Mouse (Mus musculus) MEL (cell line): ENCODE measurements around the gene Myh9. TPM values are rescaled to one million over a fixed set of nuclear protein-coding genes. Genes with fewer than 3 reads are reported as not detected.

Experiments used
- DNase-seq: peaks from one replicate; pipeline ENCODE4 v3.0.0; 2011; ENCODE audit warnings: low read depth, low spot score
- H3K27ac ChIP-seq: 2 replicates; pipeline ENCODE4 v1.5.1; 2012; ENCODE audit warnings: low read depth, mild to moderate bottlenecking, control low read depth, low read length, moderate library complexity; ENCODE audit not compliant: control insufficient read depth
- H3K27me3 ChIP-seq, 2 experiments: fragments of 150-350 bp in 1 of 2; sonication (generic) in 1 of 2; 2 replicates each; pipeline ENCODE4 v1.6.1; 2012; ENCODE audit warnings: low read length in 2 of 2, mild to moderate bottlenecking in 2 of 2, improper control_type of control experiment in 1 of 2, moderate library complexity in 1 of 2; ENCODE audit not compliant: insufficient read depth in 2 of 2, control insufficient read depth in 1 of 2
- H3K36me3 ChIP-seq, 2 experiments: 2 replicates each; pipeline ENCODE4 v1.6.1; 2012 to 2014; ENCODE audit warnings: low read length in 2 of 2, improper control_type of control experiment in 1 of 2, inconsistent platforms in 1 of 2, mild to moderate bottlenecking in 1 of 2; ENCODE audit not compliant: insufficient read depth in 2 of 2, control insufficient read depth in 1 of 2
- H3K4me1 ChIP-seq, 2 experiments: fragments of 150-350 bp in 1 of 2; sonication (generic) in 1 of 2; 2 replicates each; pipeline ENCODE4 v1.6.1; 2012; ENCODE audit warnings: low read length in 2 of 2, improper control_type of control experiment in 1 of 2, mild to moderate bottlenecking in 1 of 2; ENCODE audit not compliant: insufficient read depth in 2 of 2, control insufficient read depth in 1 of 2
- H3K4me3 ChIP-seq, 2 experiments: fragments of 150-350 bp in 1 of 2; sonication (generic) in 1 of 2; 2 replicates each; pipeline ENCODE4 v1.5.1; 2012; ENCODE audit warnings: low read depth in 2 of 2, low read length in 2 of 2, mild to moderate bottlenecking in 2 of 2, moderate library complexity in 2 of 2, control low read depth in 1 of 2, improper control_type of control experiment in 1 of 2; ENCODE audit not compliant: control insufficient read depth in 1 of 2, insufficient read depth in 1 of 2
- H3K79me2 ChIP-seq: 2 replicates; pipeline ENCODE4 v1.6.1; 2012; ENCODE audit warnings: mild to moderate bottlenecking, low read length, moderate library complexity; ENCODE audit not compliant: control insufficient read depth, poor library complexity, insufficient read depth
- H3K9ac ChIP-seq: 2 replicates; pipeline ENCODE4 v1.6.1; 2012; ENCODE audit warnings: low read depth, mild to moderate bottlenecking, control low read depth, low read length, moderate library complexity; ENCODE audit not compliant: control insufficient read depth, poor library complexity, severe bottlenecking
- H3K9me3 ChIP-seq: fragments of 150-350 bp; sonication (generic); replicated peaks from 2 replicates; pipeline ENCODE4 v1.6.1; 2012; ENCODE audit warnings: mild to moderate bottlenecking, low read length, improper control_type of control experiment, moderate library complexity; ENCODE audit not compliant: insufficient read depth
- BHLHE40 ChIP-seq: IDR thresholded peaks from 2 replicates; pipeline ENCODE4 v1.6.1; 2012; ENCODE audit warnings: low read depth, mild to moderate bottlenecking, inconsistent platforms, low read length, improper control_type of control experiment, borderline replicate concordance
- CHD1 ChIP-seq: IDR thresholded peaks from 2 replicates; pipeline ENCODE4 v1.6.1; 2012; ENCODE audit warnings: low read depth, mild to moderate bottlenecking, inconsistent platforms, low read length, improper control_type of control experiment
- CTCF ChIP-seq, 3 experiments: IDR thresholded peaks in 2 of 3; conservative IDR thresholded peaks in 1 of 3; 2 replicates each; pipeline ENCODE4 v1.5.1; 2011 to 2012; ENCODE audit warnings: low read length in 3 of 3, low read depth in 2 of 3, mild to moderate bottlenecking in 2 of 3, improper control_type of control experiment in 1 of 3, inconsistent platforms in 1 of 3, mixed read lengths in 1 of 3, moderate library complexity in 1 of 3; ENCODE audit not compliant: control insufficient read depth in 1 of 3, insufficient read depth in 1 of 3, poor library complexity in 1 of 3, severe bottlenecking in 1 of 3
- E2F4 ChIP-seq: IDR thresholded peaks from 2 replicates; pipeline ENCODE4 v1.6.1; 2011; ENCODE audit warnings: low read depth, low read length, improper control_type of control experiment, borderline replicate concordance
- ELF1 ChIP-seq: IDR thresholded peaks from 2 replicates; pipeline ENCODE4 v1.6.1; 2014; ENCODE audit warnings: low read depth, mild to moderate bottlenecking, inconsistent platforms, low read length, improper control_type of control experiment, moderate library complexity
- EP300 ChIP-seq, 2 experiments: IDR thresholded peaks; 2 replicates each; pipeline ENCODE4 v1.6.1; 2011; ENCODE audit warnings: improper control_type of control experiment in 2 of 2, low read length in 2 of 2, low read depth in 1 of 2, mild to moderate bottlenecking in 1 of 2
- ETS1 ChIP-seq: IDR thresholded peaks from 2 replicates; pipeline ENCODE4 v1.6.1; 2012; ENCODE audit warnings: low read depth, mild to moderate bottlenecking, inconsistent platforms, low read length, improper control_type of control experiment, moderate library complexity
- GABPA ChIP-seq: IDR thresholded peaks from 2 replicates; pipeline ENCODE4 v1.6.1; 2012; ENCODE audit warnings: low read depth, mild to moderate bottlenecking, inconsistent platforms, low read length, improper control_type of control experiment, moderate library complexity
- GATA1 ChIP-seq: IDR thresholded peaks from 2 replicates; pipeline ENCODE4 v1.6.1; 2011; ENCODE audit warnings: low read depth, low read length, improper control_type of control experiment
- KAT2A ChIP-seq: conservative IDR thresholded peaks from 2 replicates; pipeline ENCODE4 v1.6.1; 2012; ENCODE audit warnings: low read depth, low read length, improper control_type of control experiment, inconsistent platforms
- MAFK ChIP-seq: IDR thresholded peaks from 2 replicates; pipeline ENCODE4 v1.6.1; 2011; ENCODE audit warnings: low read depth, mild to moderate bottlenecking, low read length, improper control_type of control experiment, borderline replicate concordance
- MAX ChIP-seq: IDR thresholded peaks from 2 replicates; pipeline ENCODE4 v1.6.1; 2011; ENCODE audit warnings: low read length, improper control_type of control experiment
- MAZ ChIP-seq: IDR thresholded peaks from 2 replicates; pipeline ENCODE4 v1.6.1; 2012; ENCODE audit warnings: low read depth, mild to moderate bottlenecking, inconsistent platforms, low read length, improper control_type of control experiment
- MXI1 ChIP-seq: IDR thresholded peaks from 2 replicates; pipeline ENCODE4 v1.6.1; 2011; ENCODE audit warnings: mild to moderate bottlenecking, low read depth, low read length, improper control_type of control experiment
- MYB ChIP-seq: IDR thresholded peaks from 2 replicates; pipeline ENCODE4 v1.6.1; 2011; ENCODE audit warnings: mild to moderate bottlenecking, low read depth, low read length, improper control_type of control experiment
- MYC ChIP-seq: IDR thresholded peaks from 2 replicates; pipeline ENCODE4 v1.6.1; 2011; ENCODE audit warnings: low read depth, mild to moderate bottlenecking, low read length, improper control_type of control experiment, moderate library complexity
- NELFE ChIP-seq: IDR thresholded peaks from 2 replicates; pipeline ENCODE4 v1.6.1; 2011; ENCODE audit warnings: low read depth, low read length, improper control_type of control experiment
- NRF1 ChIP-seq: IDR thresholded peaks from 2 replicates; pipeline ENCODE4 v1.6.1; 2014; ENCODE audit warnings: low read depth, mild to moderate bottlenecking, inconsistent platforms, low read length, improper control_type of control experiment, moderate library complexity; ENCODE audit not compliant: poor library complexity, insufficient read depth, severe bottlenecking
- POLR2A ChIP-seq, 2 experiments: IDR thresholded peaks; 2 replicates each; pipeline ENCODE4 v1.6.1; 2011 to 2012; ENCODE audit warnings: low read length in 2 of 2, mild to moderate bottlenecking in 2 of 2, control low read depth in 1 of 2, improper control_type of control experiment in 1 of 2, low read depth in 1 of 2, moderate library complexity in 1 of 2; ENCODE audit not compliant: control insufficient read depth in 1 of 2, insufficient read depth in 1 of 2, poor library complexity in 1 of 2
- POLR2AphosphoS2 ChIP-seq: IDR thresholded peaks from 2 replicates; pipeline ENCODE4 v1.6.1; 2011; ENCODE audit warnings: low read length, improper control_type of control experiment
- POLR2AphosphoS5 ChIP-seq: IDR thresholded peaks from 2 replicates; pipeline ENCODE4 v1.6.1; 2012; ENCODE audit warnings: low read depth, borderline replicate concordance, mild to moderate bottlenecking, inconsistent platforms, low read length, moderate library complexity, mixed read lengths
- RAD21 ChIP-seq: IDR thresholded peaks from 2 replicates; pipeline ENCODE4 v1.6.1; 2011; ENCODE audit warnings: mild to moderate bottlenecking, low read depth, low read length, improper control_type of control experiment
- RCOR1 ChIP-seq: IDR thresholded peaks from 2 replicates; pipeline ENCODE4 v1.6.1; 2012; ENCODE audit warnings: low read depth, mild to moderate bottlenecking, inconsistent platforms, low read length, improper control_type of control experiment
- SIN3A ChIP-seq: IDR thresholded peaks from 2 replicates; pipeline ENCODE4 v1.6.1; 2012; ENCODE audit warnings: low read length, improper control_type of control experiment, inconsistent platforms
- SMC3 ChIP-seq: IDR thresholded peaks from 2 replicates; pipeline ENCODE4 v1.6.1; 2011; ENCODE audit warnings: low read depth, low read length, improper control_type of control experiment
- TCF12 ChIP-seq: IDR thresholded peaks from 2 replicates; pipeline ENCODE4 v1.6.1; 2014; ENCODE audit warnings: low read depth, mild to moderate bottlenecking, inconsistent platforms, low read length, improper control_type of control experiment, moderate library complexity
- USF2 ChIP-seq, 2 experiments: IDR thresholded peaks; 2 replicates each; pipeline ENCODE4 v1.6.1; 2011 to 2012; ENCODE audit warnings: improper control_type of control experiment in 2 of 2, low read length in 2 of 2, borderline replicate concordance in 1 of 2, inconsistent platforms in 1 of 2, low read depth in 1 of 2, mild to moderate bottlenecking in 1 of 2; ENCODE audit not compliant: insufficient read depth in 1 of 2
- ZC3H11A ChIP-seq: IDR thresholded peaks from 2 replicates; pipeline ENCODE4 v1.6.1; 2012; ENCODE audit warnings: low read depth, mild to moderate bottlenecking, inconsistent platforms, low read length, improper control_type of control experiment
- ZKSCAN1 ChIP-seq: IDR thresholded peaks from 2 replicates; pipeline ENCODE4 v1.6.1; 2012; ENCODE audit warnings: low read depth, mild to moderate bottlenecking, inconsistent platforms, low read length, improper control_type of control experiment, moderate library complexity
- ZMIZ1 ChIP-seq: IDR thresholded peaks from 2 replicates; pipeline ENCODE4 v1.6.1; 2012; ENCODE audit warnings: low read depth, mild to moderate bottlenecking, inconsistent platforms, low read length, improper control_type of control experiment, moderate library complexity
- ZNF384 ChIP-seq: IDR thresholded peaks from 2 replicates; pipeline ENCODE4 v1.6.1; 2012; ENCODE audit warnings: low read depth, mild to moderate bottlenecking, inconsistent platforms, low read length, improper control_type of control experiment
- polyA plus RNA-seq, 2 experiments: library from polyadenylated mRNA; stranded (reverse) in 1 of 2; unstranded in 1 of 2; fragments of >175 nt in 1 of 2; fragments of >200 nt in 1 of 2; gene quantifications; 2 replicates each; pipeline versions ENCODE4 v1.2.1 to v1.2.4; 2012; ENCODE audit warnings: low replicate concordance in 2 of 2, low read depth in 1 of 2; ENCODE audit not compliant: insufficient read length in 2 of 2, insufficient read depth in 1 of 2, missing spikeins in 1 of 2
- total RNA-seq: library from RNA; depleted of rRNA; stranded (reverse); fragments of 300-350 nt; gene quantifications from 2 replicates; pipeline ENCODE4 v1.2.3, GENCODE M21; 2012

Myh9 gene
- total and polyA plus RNA-seq, 3 experiments: 59.3 to 176 (median 158) TPM

- no peak for DNase-seq
- Histone ChIP-seq H3K79me2 (no peaks in the 10 kb centered on the region), H3K9me3 (no peaks in the 10 kb centered on the region), H3K27me3 (no peaks in the 10 kb centered on the region), H3K9ac (no peak overlapping the region), H3K4me1 (peaks cover 0 to 3% of the 10 kb centered on the region in 2 experiments; a peak in 1 of 4 replicates), H3K27ac (no peak overlapping the region), H3K36me3 (no peaks in the 10 kb centered on the region; a peak in 1 of 4 replicates), H3K4me3 (no peak overlapping the region)
- TF ChIP-seq TCF12 (no peak), MYC (no peak), CTCF (IDR thresholded peaks at IDR 0.05 in 2 of 3, conservative IDR thresholded peaks at IDR 0.05 in 1 of 3; ENCODE audit: control insufficient read depth in 1 of 3, insufficient read depth in 1 of 3, low read depth in 2 of 3, low read length in 3 of 3, poor library complexity in 1 of 3, severe bottlenecking in 1 of 3) (no peak), NRF1 (no peak), MAFK (no peak), POLR2AphosphoS2 (no peak), MAX (no peak), NELFE (no peak), USF2 (IDR thresholded peaks at IDR 0.05; ENCODE audit: borderline replicate concordance in 1 of 2, insufficient read depth in 1 of 2, low read depth in 1 of 2, low read length in 2 of 2) (no peak)
Observed at GRCm38 (mm10) chr15:77760037-77760436, 81.9 kb downstream of the Myh9 start.

GRCm38 (mm10) chr15:77757586-77758226, 84.3 kb downstream of the Myh9 start:
- no peaks in the 10 kb centered on the region for H3K9me3 ChIP-seq
- H3K27ac ChIP-seq: no peak overlapping the region
- H3K36me3 ChIP-seq: no peaks in the 10 kb centered on the region; a peak in 1 of 4 replicates
- H3K27me3 ChIP-seq: no peaks in the 10 kb centered on the region
- no peak overlapping the region for H3K4me3 ChIP-seq
- no peak overlapping the region for H3K9ac ChIP-seq
- no peaks in the 10 kb centered on the region for H3K79me2 ChIP-seq
- peaks cover 0 to 3% of the 10 kb centered on the region in 2 experiments; a peak in 1 of 4 replicates for H3K4me1 ChIP-seq
- peak; percentile 58 for DNase-seq
- no peak for TF ChIP-seq BHLHE40
- no peak for TF ChIP-seq KAT2A
- TF ChIP-seq ZMIZ1: no peak
- TF ChIP-seq CHD1: no peak
- no peak for TF ChIP-seq RCOR1
- no peak for TF ChIP-seq SIN3A
- TF ChIP-seq MAZ: no peak
- no peak for TF ChIP-seq POLR2AphosphoS5
- TF ChIP-seq E2F4: no peak
- TF ChIP-seq ZNF384: no peak
- peak; percentile 47 for TF ChIP-seq SMC3
- peak; percentile 31 to 61 (median 40); a peak in 5 of 6 replicates for TF ChIP-seq CTCF (IDR thresholded peaks at IDR 0.05 in 2 of 3, conservative IDR thresholded peaks at IDR 0.05 in 1 of 3; ENCODE audit: control insufficient read depth in 1 of 3, insufficient read depth in 1 of 3, low read depth in 2 of 3, low read length in 3 of 3, poor library complexity in 1 of 3, severe bottlenecking in 1 of 3)
- TF ChIP-seq MXI1: no peak
- TF ChIP-seq MYB: no peak
- TF ChIP-seq RAD21: peak; percentile 33
- TF ChIP-seq NELFE: no peak
- TF ChIP-seq GABPA: no peak
- no peak for TF ChIP-seq ZC3H11A
- TF ChIP-seq MAX: no peak
- no peak for TF ChIP-seq ZKSCAN1
- no peak for TF ChIP-seq EP300 (IDR thresholded peaks at IDR 0.05; ENCODE audit: low read depth in 1 of 2, low read length in 2 of 2)
- no peak for TF ChIP-seq ETS1
- TF ChIP-seq ELF1: no peak
- no peak for TF ChIP-seq POLR2A (IDR thresholded peaks at IDR 0.05; ENCODE audit: control insufficient read depth in 1 of 2, insufficient read depth in 1 of 2, low read depth in 1 of 2, low read length in 2 of 2, poor library complexity in 1 of 2)
- TF ChIP-seq TCF12: no peak
- TF ChIP-seq GATA1: no peak
